Mouse (Mus musculus): Measurements from ENCODE around the gene Cyp4f18.

GRCm38 (mm10) chr8:72002942-72003341 is 6.5 kb downstream of the Cyp4f18 start:
- no peak for TF ChIP-seq USF1 (IDR thresholded peaks at IDR 0.05; ENCODE audit: low read depth)
- TF ChIP-seq POLR2A (IDR thresholded peaks at IDR 0.05; ENCODE audit: insufficient read length, low read depth), result no peak
- no peak for TF ChIP-seq MAX (IDR thresholded peaks at IDR 0.05; ENCODE audit: low read depth)

All from myocyte (in vitro differentiated cells).